Mouse (Mus musculus): ENCODE measurements at regions not wholly inside any gene's neighbourhood (a gene's known extent, or its start where the extent isn't known, plus 50 kb on each side); places are given as distances from the start of the nearest gene placed in this dataset.

GRCm38 (mm10) chr13:83023972-83024371, 479.9 kb upstream of the Mef2c start:
- peak in 1 of 2 experiments; percentile 31 for DNase-seq (ENCODE audit: low spot score in 2 of 2)

GRCm38 (mm10) chr13:83035962-83036361, 467.9 kb upstream of the Mef2c start:
- DNase-seq (ENCODE audit: low spot score in 2 of 2), result no peak

GRCm38 (mm10) chr13:83041506-83041905, 462.3 kb upstream of the Mef2c start:
- no peak for DNase-seq (ENCODE audit: low spot score in 2 of 2)

GRCm38 (mm10) chr13:83045516-83045915, 458.3 kb upstream of the Mef2c start:
- no peak for DNase-seq (ENCODE audit: low spot score in 2 of 2)

- DNase-seq (ENCODE audit: low spot score in 2 of 2), result no peak
Observed at GRCm38 (mm10) chr13:83045970-83046369, 457.9 kb upstream of the Mef2c start.

GRCm38 (mm10) chr13:83046571-83047123, 457.2 kb upstream of the Mef2c start:
- DNase-seq (ENCODE audit: low spot score in 2 of 2), result no peak

- no peak for DNase-seq (ENCODE audit: low spot score in 2 of 2)
Observed at GRCm38 (mm10) chr13:83055865-83056264, 448.0 kb upstream of the Mef2c start.

GRCm38 (mm10) chr13:83056415-83056814, 447.4 kb upstream of the Mef2c start:
- DNase-seq (ENCODE audit: low spot score in 2 of 2), result no peak

- DNase-seq (ENCODE audit: low spot score in 2 of 2), result no peak
Observed at GRCm38 (mm10) chr13:83064727-83065126, 439.1 kb upstream of the Mef2c start.

- peak in 1 of 2 experiments; percentile 42 for DNase-seq (ENCODE audit: low spot score in 2 of 2)
Observed at GRCm38 (mm10) chr13:83065201-83065600, 438.6 kb upstream of the Mef2c start.

- no peak for DNase-seq (ENCODE audit: low spot score in 2 of 2)
Observed at GRCm38 (mm10) chr13:83066115-83066753, 437.6 kb upstream of the Mef2c start.

GRCm38 (mm10) chr13:83067496-83067895, 436.3 kb upstream of the Mef2c start:
- DNase-seq (ENCODE audit: low spot score in 2 of 2), result no peak

- no peak for DNase-seq (ENCODE audit: low spot score in 2 of 2)
Observed at GRCm38 (mm10) chr13:83068588-83068987, 435.2 kb upstream of the Mef2c start.

- no peak for DNase-seq (ENCODE audit: low spot score in 2 of 2)
Observed at GRCm38 (mm10) chr13:83069293-83069692, 434.5 kb upstream of the Mef2c start.

- DNase-seq (ENCODE audit: low spot score in 2 of 2), result no peak
Observed at GRCm38 (mm10) chr13:83072073-83072472, 431.8 kb upstream of the Mef2c start.

GRCm38 (mm10) chr13:83074219-83074965, 429.4 kb upstream of the Mef2c start:
- no peak for DNase-seq (ENCODE audit: low spot score in 2 of 2)

- no peak for DNase-seq (ENCODE audit: low spot score in 2 of 2)
Observed at GRCm38 (mm10) chr13:83075320-83075877, 428.4 kb upstream of the Mef2c start.

GRCm38 (mm10) chr13:83076611-83077010, 427.2 kb upstream of the Mef2c start:
- no peak for DNase-seq (ENCODE audit: low spot score in 2 of 2)

- DNase-seq (ENCODE audit: low spot score in 2 of 2), result peak in 1 of 2 experiments; percentile 14
Observed at GRCm38 (mm10) chr13:83077085-83077484, 426.7 kb upstream of the Mef2c start.

GRCm38 (mm10) chr13:83079291-83079690, 424.5 kb upstream of the Mef2c start:
- DNase-seq (ENCODE audit: low spot score in 2 of 2), result no peak

- no peak for DNase-seq (ENCODE audit: low spot score in 2 of 2)
Observed at GRCm38 (mm10) chr13:83084948-83085347, 418.9 kb upstream of the Mef2c start.

- peak in 1 of 2 experiments; percentile 45 for DNase-seq (ENCODE audit: low spot score in 2 of 2)
Observed at GRCm38 (mm10) chr13:83099908-83100307, 403.9 kb upstream of the Mef2c start.

GRCm38 (mm10) chr13:83110610-83111009, 393.2 kb upstream of the Mef2c start:
- peak in 1 of 2 experiments; percentile 56 for DNase-seq (ENCODE audit: low spot score in 2 of 2)

Data from left cerebral cortex, adult 9 months (tissue).